Mouse (Mus musculus) large intestine, adult 2 months (tissue): Measurements from ENCODE around the gene Gm20388. TPM values are rescaled to one million over a fixed set of nuclear protein-coding genes. Genes with fewer than 3 reads are reported as not detected.
"Not testable (repeated sequence)": the region's sequence is repeated elsewhere in the genome, so short reads cannot be mapped to it uniquely, and the experiment has no call there.

Source experiments
- DNase-seq: peaks from one replicate; pipeline ENCODE4 v3.0.0-alpha.2; 2012; ENCODE audit warnings: low read depth, low spot score
- WGBS: fragments of 180-500 bp; shearing (Covaris S2); methylation state at CpG from one replicate; pipeline ENCODE4 v1.1.7; 2018; 5-methylcytosine and 5-hydroxymethylcytosine counted together
- polyA plus RNA-seq: library from polyadenylated mRNA; depleted of rRNA; stranded (reverse); fragments of >200 nt; gene quantifications from 2 replicates; pipeline ENCODE4 v1.2.3, GENCODE M21; 2012

Gene Gm20388
- polyA plus RNA-seq, 1 experiment: 31.5 TPM

DNA sequence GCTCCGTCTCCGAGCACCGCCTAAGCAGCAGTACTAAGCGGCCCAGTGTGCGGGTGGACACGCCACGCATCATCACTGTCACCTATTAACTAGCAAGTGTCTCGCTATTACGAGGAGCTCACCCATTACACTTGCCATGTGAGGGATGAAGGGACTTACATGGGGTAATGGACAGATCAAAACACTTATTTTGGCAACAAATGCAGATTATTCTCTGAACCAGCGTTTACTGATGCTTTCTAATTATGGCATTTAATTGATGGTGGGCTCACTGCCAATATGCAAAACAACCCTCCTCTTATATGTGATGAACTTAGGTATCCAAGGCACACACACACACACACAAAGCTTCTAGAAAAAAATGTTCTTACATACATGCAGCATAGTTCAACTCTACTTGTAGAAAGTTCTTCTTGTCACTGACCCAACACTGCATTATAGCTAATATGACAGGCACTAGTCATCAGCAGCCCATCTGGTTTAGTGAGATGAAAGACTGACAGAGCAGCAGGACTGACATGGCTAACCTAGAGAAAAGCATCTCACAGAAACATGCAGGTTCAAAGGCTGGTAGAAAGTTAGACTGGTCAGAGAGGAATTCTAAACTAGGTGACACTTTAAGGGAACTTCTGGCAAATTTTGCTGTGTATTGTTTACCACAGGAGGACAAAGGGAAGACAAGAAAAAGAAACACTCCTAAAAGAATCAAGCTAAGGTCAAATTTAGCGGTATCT is 3128.9 kb downstream of the Gm20388 start:
- 48% methylated on average over 11 of the region's 11 CpGs for WGBS
- no peak for DNase-seq

DNA sequence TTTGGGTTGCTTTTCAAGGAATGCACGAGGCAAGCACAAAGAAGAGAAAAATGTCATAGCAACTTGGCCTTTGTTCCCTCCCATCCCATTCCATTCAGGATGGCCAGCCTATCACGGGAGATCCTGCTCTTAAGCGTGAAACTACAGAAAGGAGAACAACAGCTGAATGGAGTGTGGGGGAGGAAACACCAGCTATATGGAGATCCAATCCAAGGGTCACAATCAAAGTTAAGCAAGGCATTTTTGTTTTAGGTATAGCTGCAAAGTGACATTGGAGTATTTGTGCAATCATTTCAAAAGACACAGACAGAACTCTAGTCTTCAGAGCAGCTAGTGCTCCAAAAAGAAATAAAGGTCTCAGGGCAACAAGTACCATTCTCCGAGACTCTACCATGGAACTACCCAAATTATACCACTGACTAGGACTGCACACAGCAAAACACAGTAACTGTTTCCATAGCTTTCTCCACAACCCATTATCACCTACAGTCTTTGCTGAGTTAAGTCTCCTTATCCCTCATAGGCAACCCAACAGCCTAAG is 3129.5 kb downstream of the Gm20388 start:
- no peak for DNase-seq
- 10% methylated on average over 4 of the region's 4 CpGs for WGBS

DNA sequence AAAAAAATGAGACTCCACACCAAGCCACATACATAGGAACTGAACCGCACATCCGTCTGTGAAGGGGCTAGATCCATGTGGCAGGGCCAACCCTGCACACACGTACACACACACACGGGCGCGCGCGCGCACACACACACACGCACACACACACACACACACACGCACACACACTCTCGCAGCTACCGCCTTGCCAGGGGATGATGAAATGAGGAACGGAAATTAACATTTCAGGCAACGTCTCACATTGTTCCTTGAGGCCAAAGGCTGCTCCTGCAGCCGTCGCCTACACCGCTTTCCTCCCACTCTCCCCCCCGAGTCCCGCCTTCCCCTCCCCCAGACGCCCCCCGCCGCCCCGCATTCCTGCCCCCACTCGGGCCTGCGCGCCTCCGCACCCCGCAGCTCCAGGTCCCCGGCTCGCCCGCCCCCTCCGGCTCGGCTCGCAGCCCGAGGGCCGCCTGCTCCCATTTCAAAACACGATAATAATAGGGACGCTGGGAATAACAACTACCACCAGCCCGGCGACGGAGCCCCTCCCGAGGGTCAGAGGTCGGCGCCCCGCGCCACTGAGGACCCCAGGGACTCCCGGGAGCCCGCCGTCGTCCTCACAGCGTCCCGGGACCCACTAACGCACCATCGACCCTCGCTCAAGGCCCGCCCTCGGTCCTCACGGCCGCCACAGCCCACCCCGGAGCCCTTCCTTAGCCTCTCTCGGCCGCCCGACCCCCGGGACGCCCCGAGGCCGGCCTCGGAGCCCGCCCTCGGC is 3130.6 kb downstream of the Gm20388 start:
- DNase-seq: no peak
- WGBS: 1% methylated on average over 64 of the region's 71 CpGs

DNA sequence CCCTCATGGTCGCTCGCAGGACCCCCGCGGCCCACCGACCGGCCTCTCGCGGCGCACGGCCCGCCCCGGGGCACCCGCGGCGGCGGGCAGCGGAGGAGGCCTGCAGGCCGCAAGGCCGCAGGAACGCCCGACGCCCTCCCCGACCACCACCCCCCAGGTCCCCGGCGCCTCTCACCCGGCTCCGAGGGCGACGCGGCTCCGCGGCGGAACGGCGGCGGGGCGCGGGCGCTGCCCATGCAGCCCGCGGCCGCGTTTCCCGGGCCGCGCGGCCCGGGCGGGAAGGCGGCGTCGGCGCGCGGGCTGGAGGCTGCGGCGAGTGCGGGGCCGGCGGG is 3131.1 kb downstream of the Gm20388 start:
- no peak for DNase-seq

DNA sequence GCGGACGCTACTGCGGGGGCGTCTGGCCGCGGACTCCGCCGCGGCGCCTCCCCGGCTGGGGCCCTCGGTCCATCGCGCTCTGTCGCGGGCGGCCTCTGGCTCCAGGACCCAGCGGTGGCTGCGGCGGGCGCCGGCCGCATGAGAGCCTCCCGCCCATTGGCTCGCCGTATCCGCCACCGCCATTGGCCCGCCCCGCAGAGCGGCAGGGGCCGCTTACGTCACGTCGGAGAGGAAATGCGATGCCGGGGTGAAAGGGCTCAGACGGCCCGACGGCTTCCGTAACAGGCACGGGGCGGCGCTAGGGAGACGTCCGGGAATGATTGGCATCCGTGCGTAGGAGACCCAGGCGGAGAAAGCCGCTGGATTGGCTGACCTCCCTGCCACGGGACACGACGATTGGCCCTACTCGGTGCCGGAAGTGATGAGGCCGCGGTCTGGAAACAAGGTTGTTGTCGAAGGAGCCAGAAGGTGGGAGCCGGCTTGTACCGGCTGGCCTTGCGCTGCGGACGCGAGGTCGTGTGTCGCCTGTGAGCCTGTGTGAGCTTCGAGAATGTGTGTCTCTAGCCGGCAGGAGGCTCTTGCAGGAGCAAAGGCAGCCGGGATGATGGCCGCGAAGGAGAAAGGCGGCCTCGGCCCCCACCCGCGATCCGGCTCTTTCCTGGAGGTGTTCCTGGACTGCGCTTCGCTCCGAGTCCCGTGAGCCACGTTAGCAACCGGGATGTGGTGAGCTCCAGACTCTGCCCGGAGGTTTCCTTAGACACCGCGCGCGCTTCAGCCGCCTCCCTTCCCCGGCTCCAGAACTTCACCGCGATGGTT is 3131.7 kb downstream of the Gm20388 start, which contains the start of gene Ankrd11:
TSS of gene Ankrd11 (minus strand) at position 120 of the 816 bp plus-strand sequence.
- peak; percentile 96 for DNase-seq
- 1% methylated on average over 87 of the region's 91 CpGs for WGBS

More for the DNA sequence above, 3131.1 kb downstream of the Gm20388 start:
- WGBS: under 1% methylated on average over 60 of the region's 60 CpGs

DNA sequence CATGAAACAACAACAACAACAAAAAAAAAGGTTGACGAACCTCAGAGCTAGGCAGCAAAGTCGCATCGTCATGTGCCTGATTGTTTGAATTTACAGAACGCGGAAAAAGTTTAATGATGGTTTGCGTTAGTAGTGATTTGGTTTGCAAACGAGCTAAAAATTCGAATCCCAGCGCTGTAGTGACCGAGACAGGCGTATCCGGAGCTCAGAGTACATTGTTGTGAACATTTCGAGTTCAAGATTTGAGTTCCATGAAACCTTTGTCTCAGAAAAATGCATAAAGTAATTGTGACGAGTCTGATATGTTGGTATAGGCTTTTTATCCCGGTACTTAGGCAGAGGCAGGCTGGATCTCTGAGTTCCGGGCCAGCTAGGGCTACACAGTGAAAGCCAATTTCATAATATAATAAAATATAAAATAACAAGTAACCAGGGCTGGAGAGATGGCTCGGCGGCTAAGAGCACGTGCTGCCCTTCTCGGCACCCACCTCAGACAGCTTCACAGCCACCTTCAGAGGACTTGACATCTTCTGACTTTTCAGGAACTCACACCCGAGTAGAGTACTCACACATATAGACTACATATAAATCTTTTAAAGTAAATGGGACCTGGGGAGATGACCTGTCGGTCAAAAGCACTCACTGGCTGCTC is 3132.5 kb downstream of the Gm20388 start:
- 4% methylated on average over 22 of the region's 22 CpGs for WGBS
- DNase-seq: no peak

DNA sequence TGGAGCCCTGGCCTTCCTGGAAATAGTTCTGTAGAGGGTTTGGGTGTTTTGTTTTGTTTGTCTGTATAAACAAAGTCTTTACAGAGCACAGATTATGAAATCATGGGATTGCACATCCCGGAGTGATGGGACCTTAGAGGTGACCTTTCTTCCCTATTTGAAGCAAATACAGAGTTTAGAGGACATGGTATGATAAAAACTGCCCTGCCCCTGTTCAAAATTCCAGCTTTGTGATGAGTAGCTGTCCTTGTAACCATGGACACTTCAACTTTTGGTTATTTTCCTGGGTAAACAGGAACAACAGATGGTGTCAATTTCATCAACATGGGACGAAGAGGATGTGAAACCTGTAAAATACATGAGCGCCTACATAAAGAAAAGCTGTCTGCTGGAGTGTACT is 3133.3 kb downstream of the Gm20388 start:
- DNase-seq: no peak
- 28% methylated on average over 3 of the region's 3 CpGs for WGBS

DNA sequence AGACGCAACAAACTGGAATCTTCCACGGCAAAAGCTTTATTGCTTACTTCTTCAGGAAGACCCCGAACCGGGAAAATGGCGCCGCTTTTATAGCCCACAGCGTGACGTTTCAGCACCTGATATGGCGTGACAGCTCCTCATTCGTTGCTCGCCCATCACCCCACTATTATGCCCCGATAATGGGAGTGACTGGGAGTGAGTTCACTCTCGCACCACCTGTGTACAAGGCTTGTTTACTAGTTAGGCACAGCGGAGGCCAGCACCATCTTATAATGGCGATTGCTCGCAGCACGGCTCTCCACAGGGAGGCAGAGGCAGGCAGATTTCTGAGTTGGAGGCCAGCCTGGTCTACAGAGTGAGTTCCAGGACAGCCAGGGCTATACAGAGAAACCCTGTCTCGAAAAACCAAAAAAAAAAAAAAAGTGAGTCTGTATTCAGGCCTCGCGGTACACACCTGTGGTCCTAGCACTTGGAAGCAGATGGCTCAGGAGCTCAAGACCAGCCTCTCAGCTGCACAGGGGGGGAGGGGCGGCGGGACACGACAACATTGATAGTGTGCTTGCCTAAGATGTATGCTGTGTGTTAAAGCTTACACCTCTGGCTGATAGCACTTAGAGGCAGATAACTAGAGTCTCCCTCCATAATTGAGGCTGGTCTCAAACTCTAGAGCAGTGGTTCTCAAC is 3134.2 kb downstream of the Gm20388 start:
- 90% methylated on average over 23 of the region's 23 CpGs for WGBS

DNA sequence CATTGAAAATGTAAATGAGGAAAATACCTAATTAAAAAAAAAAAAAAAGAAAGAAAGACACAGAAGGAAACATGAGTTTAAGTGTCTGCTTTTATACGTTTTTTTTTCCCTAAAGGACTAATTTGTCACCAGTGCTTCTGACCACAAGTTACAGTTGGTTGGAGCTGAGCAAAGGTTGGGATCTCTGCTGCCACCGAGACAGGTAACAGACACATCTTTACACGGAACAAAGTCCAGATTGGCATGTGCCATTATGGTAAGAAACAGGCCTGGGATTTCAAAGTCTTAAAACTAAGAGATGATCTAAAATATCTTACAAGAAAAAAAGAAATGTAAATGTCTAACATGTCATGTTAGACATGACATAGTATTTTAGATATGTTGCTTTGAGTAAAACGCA is 3136.1 kb downstream of the Gm20388 start:
- 28% methylated on average over 4 of the region's 4 CpGs for WGBS
- no peak for DNase-seq

More for the DNA sequence above, 3134.2 kb downstream of the Gm20388 start:
- DNase-seq: not testable (repeated sequence)

DNA sequence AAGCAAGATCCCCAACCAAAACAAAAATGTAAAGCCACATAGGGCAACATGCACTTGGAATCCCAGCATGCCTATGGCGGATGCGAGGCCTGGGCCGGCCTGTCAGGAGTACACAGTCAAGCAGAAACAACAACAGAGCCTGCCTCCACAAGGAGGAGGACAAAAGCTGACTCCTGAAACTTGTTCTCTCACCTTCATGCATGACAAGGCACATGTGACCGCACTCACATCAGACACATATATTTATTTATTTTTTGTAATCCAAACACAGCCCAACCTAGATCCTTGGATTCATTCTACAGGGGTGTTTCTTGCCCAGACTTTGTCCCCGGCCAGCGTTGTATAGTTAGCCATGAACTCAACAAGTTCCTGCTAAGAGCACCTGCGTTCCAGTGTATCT is 3137.2 kb downstream of the Gm20388 start:
- 45% methylated on average over 7 of the region's 7 CpGs for WGBS
- DNase-seq: no peak

DNA sequence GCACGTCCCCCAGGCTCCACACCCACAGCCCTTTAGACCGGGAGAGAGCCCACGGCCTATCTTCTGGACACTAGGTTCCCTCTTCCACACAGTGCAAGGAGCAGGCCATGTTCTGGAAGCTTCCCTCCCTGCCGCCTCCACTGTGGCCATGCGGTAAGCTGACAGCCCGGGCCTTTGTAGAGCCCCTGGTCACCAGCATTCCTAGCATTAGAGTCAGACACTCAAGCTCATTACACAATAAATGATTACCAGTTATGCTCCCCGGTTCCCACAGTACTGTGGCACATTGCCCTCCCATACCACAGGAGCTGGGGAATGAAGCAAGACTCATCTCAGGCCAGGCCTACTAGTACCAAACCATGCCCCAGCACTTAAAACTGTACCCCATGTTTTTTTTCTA is 3137.8 kb downstream of the Gm20388 start:
- 37% methylated on average over 7 of the region's 7 CpGs for WGBS
- no peak for DNase-seq

DNA sequence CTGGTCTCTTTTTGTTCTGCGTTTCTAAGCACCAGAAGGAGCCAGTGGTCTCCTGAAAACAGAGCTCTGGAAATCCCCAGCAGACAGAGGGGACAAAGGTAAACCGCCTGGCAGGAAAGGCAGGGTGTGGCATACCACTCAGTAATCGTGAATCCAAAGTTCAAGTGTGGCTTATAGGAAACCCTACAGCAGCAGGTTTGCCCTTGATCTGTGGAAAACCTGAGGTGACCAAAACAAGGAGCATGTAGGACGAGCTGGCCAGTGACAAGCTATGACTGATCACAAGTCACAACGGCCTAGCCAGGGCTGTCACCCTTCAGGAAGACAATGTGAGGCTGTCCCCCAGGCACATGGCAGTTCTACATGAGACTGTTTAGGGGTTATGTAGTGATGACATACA is 3140.8 kb downstream of the Gm20388 start:
- no peak for DNase-seq
- 32% methylated on average over 5 of the region's 5 CpGs for WGBS

DNA sequence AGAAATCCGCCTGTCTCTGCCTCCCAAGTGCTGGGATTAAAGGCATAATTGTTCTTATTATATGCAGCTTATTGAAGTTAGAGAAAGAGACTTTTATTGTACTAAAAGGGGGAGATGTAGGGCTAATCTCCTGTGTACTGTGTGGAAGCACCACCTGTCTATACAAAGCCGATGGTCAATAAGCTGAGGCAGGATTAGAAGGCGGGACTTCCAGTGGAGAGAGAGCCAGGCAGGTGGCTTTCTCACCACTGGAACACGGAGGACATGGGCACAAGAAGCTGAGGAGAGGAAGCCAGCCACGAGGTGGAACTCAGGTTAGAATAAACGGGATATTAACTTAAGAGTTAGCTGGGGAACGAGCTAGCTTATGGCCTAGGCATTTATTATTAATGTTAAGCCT is 3152.1 kb downstream of the Gm20388 start, which contains the start of gene Spg7:
TSS of gene Spg7 (plus strand) at position 222 of the 400 bp plus-strand sequence.
- WGBS: 61% methylated on average over 7 of the region's 7 CpGs
- DNase-seq: no peak

DNA sequence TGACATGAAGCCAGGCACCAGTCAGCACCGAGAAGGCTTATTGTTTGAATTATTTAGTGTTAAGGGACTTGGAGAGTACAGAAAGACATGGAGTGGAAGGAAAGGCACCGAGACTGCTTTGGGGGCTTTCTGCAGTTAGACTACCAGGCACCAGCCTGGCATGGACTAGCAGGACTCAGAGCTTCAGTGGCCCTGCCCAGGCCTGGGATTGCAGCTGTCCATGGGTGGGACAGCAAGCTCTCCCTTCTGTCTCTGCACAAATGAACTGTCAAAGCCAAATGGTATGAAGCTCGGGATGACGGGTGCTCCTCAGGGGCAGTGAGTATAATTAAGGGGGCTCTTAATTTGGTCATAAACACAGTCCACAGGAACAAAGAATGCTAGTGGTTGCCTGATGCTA is 3153.4 kb downstream of the Gm20388 start:
- 63% methylated on average over 4 of the region's 4 CpGs for WGBS
- DNase-seq: no peak

DNA sequence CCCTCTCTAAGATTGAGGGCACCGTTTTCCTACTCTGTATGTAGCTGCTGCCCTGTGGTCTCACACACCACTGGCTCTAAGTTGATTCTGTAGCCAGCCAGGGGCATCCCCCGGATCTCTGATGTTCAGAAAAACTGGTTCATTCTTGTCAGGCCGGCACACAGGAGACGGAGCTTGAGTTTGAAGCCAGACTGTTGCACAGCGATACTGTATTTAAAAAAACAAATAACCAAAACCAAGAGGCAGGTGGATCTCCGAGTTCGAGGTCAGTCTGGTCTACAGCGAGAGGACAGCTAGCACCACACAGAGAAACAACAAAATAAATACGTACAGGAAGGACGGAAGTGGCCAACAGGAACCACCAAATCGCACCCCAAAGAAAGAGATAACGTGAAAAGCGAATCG is 3154.2 kb downstream of the Gm20388 start:
- DNase-seq: no peak
- WGBS: under 1% methylated on average over 14 of the region's 14 CpGs

DNA sequence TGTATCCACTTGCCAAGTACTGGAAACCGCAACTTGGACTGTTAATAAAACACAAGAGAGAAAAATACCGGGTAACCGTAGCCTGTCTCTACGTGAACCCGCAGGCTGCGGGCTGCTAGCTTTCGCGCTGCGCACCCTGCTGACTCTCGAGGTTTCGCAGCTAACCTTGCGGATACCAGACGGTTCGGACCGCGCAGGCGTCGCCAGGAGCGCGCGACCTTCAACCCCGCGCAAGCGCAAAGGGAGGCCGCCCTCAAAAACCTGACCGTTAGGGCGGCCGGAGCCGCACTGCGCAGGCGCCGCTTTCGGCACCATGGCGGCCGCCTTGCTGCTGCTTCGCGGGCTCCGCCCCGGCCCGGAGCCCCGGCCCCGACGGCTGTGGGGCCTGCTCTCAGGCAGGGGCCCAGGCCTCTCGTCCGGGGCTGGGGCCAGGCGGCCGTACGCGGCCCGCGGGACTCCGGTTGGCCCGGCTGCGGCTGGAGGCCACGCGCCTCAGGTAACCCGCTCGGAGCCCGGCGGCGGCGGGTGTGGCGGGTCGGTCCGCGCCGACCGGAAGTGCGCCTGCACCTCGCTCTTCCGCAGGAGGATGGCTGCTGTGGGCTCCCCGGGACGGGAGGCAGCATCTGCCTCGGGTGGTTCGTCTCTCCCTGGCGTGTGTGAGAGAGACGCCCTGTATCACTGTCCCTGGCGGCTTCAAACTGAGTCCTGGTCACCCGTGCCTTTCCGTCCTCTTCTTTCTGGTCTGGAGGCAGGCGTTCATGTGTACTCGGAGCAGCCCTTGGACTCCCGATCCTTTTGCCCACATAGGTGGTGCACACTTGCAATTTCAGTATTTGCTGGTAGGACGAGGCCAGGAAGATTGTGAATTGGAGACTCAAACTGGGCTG is 3154.8 kb downstream of the Gm20388 start:
- DNase-seq: peak; percentile 92
- under 1% methylated on average over 84 of the region's 84 CpGs for WGBS

DNA sequence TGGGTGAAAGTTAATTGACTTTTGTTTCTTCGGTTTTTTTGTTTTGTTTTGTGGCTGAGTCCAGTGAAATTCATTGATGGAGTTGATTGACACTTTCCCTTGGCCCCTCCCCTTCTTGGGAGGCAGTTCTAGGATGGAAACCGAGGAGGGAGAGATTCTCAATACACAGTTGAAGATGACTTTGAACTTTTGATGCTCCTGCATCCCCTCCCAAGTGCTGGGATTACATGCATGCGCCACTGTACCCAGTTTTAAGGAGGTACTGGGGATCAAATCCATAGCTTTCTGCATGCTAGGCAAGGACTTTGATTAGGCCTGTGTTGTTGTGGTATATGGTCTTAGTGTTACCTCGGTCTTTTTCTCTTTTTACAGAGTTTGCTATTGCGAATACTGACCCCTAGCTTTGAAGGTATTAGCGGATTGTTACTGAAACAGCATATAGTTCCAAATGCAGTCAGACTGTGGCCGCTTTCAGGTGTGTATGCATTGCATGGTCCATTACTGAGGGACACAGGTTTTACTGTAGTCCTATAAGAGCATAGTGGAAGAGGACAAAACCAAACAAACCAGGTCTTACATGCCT is 3155.6 kb downstream of the Gm20388 start:
- no peak for DNase-seq
- 22% methylated on average over 7 of the region's 7 CpGs for WGBS

DNA sequence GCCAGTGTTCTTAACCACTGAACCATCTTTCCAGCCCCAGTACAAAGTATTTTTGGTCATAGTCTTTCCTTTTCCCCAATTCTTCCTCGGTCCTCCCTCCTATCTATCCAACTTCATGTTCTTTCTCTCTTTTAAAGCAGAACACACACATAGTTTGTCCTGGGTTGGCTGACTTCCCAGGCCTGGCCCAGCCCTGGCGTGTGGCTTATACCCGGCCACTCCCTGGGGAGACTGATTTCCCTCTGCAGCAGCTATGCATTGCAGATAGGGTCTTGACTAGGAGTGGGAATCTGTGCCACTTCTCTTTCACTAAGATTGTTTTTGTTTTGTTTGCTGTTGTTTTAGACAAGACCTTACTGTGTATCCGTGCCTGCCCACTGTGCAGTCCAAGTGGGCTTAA is 3160.5 kb downstream of the Gm20388 start:
- 28% methylated on average over 4 of the region's 4 CpGs for WGBS
- DNase-seq: no peak
